Mouse (Mus musculus) ES-E14 (cell line): ENCODE measurements around the gene Rundc1.

Source experiments
- HCFC1 ChIP-seq: IDR thresholded peaks from 2 replicates; pipeline ENCODE4 v1.6.1; 2012; ENCODE audit warnings: low read length, inconsistent platforms, borderline replicate concordance; ENCODE audit not compliant: insufficient read depth
- MAFK ChIP-seq: IDR thresholded peaks from 2 replicates; pipeline ENCODE4 v1.6.1; 2014; ENCODE audit warnings: mild to moderate bottlenecking, low read depth, low read length, inconsistent platforms; ENCODE audit not compliant: insufficient read depth
- ZNF384 ChIP-seq: IDR thresholded peaks from 2 replicates; pipeline ENCODE4 v1.6.1; 2012; ENCODE audit warnings: low read depth, low read length, inconsistent platforms

DNA sequence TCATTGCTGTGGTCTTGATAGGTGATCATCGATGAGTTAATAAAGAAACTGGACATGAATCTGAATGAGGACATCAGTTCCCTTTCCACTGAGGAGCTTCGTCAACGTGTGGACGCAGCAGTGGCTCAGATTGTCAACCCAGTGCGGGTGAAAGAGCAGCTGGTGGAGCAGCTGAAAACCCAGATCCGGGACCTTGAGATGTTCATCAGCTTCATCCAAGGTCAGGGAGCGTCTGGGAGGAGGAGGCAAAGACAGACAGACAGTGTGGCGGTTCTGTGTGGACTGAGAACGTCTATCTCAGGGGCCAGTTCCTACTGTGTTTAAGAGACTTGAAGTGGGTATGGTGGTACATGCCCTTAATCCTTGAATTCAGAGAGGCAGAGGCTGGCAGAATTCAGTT, 6.4 kb downstream of the Rundc1 start:
- no peak for TF ChIP-seq ZNF384
- no peak for TF ChIP-seq MAFK
- no peak for TF ChIP-seq HCFC1
